In genomic region chr19:47357297-47357696, GRCm38 (mm10) we compare ENCODE assay signal across 4 mouse cellular contexts.
"Had no signal": no experiment of that assay in that cellular context is flagged by ENCODE, and none has a peak within 500 bp of the region (broad histone marks: within the 10 kb centered on the region; RNA-seq: fewer than 3 reads in every experiment).

No protein-coding gene starts in this region.

- DNase-seq: left cerebral cortex, postnatal 4 days had no signal

- H3K9ac ChIP-seq: limb, embryonic 15.5 days; liver, embryonic 14.5 days; midbrain, embryonic 13.5 days had no signal

- H3K9me3 ChIP-seq: limb, embryonic 15.5 days; midbrain, embryonic 13.5 days had no signal

- H3K27ac ChIP-seq: limb, embryonic 15.5 days; liver, embryonic 14.5 days; midbrain, embryonic 13.5 days had no signal

- H3K4me2 ChIP-seq: limb, embryonic 15.5 days; midbrain, embryonic 13.5 days had no signal

- H3K36me3 ChIP-seq: midbrain, embryonic 13.5 days had no signal

- H3K4me3 ChIP-seq: limb, embryonic 15.5 days; midbrain, embryonic 13.5 days had no signal

- H3K27me3 ChIP-seq: limb, embryonic 15.5 days had no signal
